Mouse (Mus musculus) hindbrain, embryonic 11.5 days (tissue): ENCODE data around the gene Crocc2. TPM values are rescaled to one million over a fixed set of nuclear protein-coding genes. Genes with fewer than 3 reads are reported as not detected.
A peak's percentile ranks its signal among the peaks of the same experiment; 100 is the strongest.
"Not testable (repeated sequence)": the region's sequence is repeated elsewhere in the genome, so short reads cannot be mapped to it uniquely, and the experiment has no call there.

Experiments
- ATAC-seq: fragments of 200-750 bp; cut with Nextera tagmentation; 2 replicates; pipeline ENCODE4 v1.8.0; 2017; ENCODE audit warnings: mild to moderate bottlenecking, moderate TSS enrichment, moderate library complexity; ENCODE audit not compliant: low FRiP score
- DNase-seq: peaks from one replicate; pipeline ENCODE4 v3.0.0-alpha.2; 2015; ENCODE audit warnings: low spot score
- H3K27ac ChIP-seq: fragments of 300-500 bp; sonication (generic); 2 replicates; pipeline ENCODE4 v1.5.1; 2014; ENCODE audit warnings: mild to moderate bottlenecking, low read depth, low read length
- H3K27me3 ChIP-seq: fragments of 300-500 bp; sonication (generic); 2 replicates; pipeline ENCODE4 v1.6.1; 2014; ENCODE audit warnings: mild to moderate bottlenecking, low read length, moderate library complexity, mixed read lengths; ENCODE audit not compliant: control insufficient read depth, insufficient read depth
- H3K36me3 ChIP-seq: fragments of 300-500 bp; sonication (generic); 2 replicates; pipeline ENCODE4 v1.6.1; 2014; ENCODE audit warnings: mild to moderate bottlenecking, low read length, moderate library complexity, mixed read lengths; ENCODE audit not compliant: control insufficient read depth, insufficient read depth
- H3K4me1 ChIP-seq: fragments of 300-500 bp; sonication (generic); replicated peaks from 2 replicates; pipeline ENCODE4 v1.6.1; 2014; ENCODE audit warnings: low read length, mixed read lengths; ENCODE audit not compliant: control insufficient read depth, insufficient read depth
- H3K4me2 ChIP-seq: fragments of 300-500 bp; sonication (generic); replicated peaks from 2 replicates; pipeline ENCODE4 v1.6.1; 2014; ENCODE audit warnings: mild to moderate bottlenecking, low read depth, low read length
- H3K4me3 ChIP-seq: fragments of 300-500 bp; sonication (generic); 2 replicates; pipeline ENCODE4 v1.5.1; 2014; ENCODE audit warnings: low read depth, low read length
- H3K9ac ChIP-seq: fragments of 300-500 bp; sonication (generic); 2 replicates; pipeline ENCODE4 v1.6.1; 2014; ENCODE audit warnings: low read depth, low read length
- H3K9me3 ChIP-seq: fragments of 300-500 bp; sonication (generic); 2 replicates; pipeline ENCODE4 v1.6.1; 2016; ENCODE audit warnings: low read length; ENCODE audit not compliant: control insufficient read depth
- WGBS: fragments of 180-500 bp; shearing (Covaris S2); extraction: QIAGEN DNeasy Blood & Tissue Kit; methylation state at CpG from one replicate; pipeline ENCODE4 v1.1.7; 2014; 5-methylcytosine and 5-hydroxymethylcytosine counted together
- polyA plus RNA-seq: library from polyadenylated mRNA; unstranded; fragments of >200 nt; fragmentation: Nextera tagmentation; extraction: Ambion mirVana; gene quantifications from 2 replicates; pipeline ENCODE4 v1.2.1, GENCODE M21; 2014

The Crocc2 gene
- polyA plus RNA-seq, 1 experiment from 2014 or later = 0.09 TPM

DNA sequence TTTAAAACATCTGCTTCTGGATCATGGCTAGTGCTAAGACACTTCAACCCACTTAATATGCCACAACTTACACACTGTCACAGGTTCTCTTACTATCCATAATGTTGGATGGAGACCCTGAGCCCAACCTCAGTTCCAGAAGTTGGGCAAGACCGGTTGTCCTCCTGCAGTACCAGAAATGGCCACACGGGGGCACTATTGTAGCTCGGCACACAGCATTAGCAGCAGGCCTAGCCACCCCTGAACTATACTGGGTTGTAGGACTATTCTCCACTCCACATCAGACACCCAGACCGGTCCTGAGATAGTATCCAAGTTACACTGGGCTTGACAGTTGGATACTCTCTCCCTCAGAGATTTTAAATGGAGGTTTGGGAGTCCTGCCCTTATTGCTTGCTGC lies 5.9 kb downstream of the Crocc2 start:
- Histone ChIP-seq H3K27ac (no peak overlapping the region), H3K36me3 (no peaks in the 10 kb centered on the region), H3K9ac (no peak overlapping the region), H3K27me3 (no peaks in the 10 kb centered on the region), H3K4me3 (no peak overlapping the region), H3K4me2 (no peak overlapping the region), H3K9me3 (no peaks in the 10 kb centered on the region), H3K4me1 (peaks cover 6% of the 10 kb centered on the region)
- 4% methylated on average over 4 of the region's 4 CpGs for WGBS
- DNase-seq = peak; percentile 97
- ATAC-seq = peak; percentile 58; the same call in 1 of the 2 replicates

GRCm38 (mm10) chr1:93175849-93176248 lies 7.3 kb downstream of the Crocc2 start:
- DNase-seq (peak; percentile 38), ATAC-seq (peak; percentile 15; the same call in 1 of the 2 replicates)
- Histone ChIP-seq H3K4me3 (no peak overlapping the region), H3K4me2 (peak overlapping the region; percentile 89), H3K36me3 (no peaks in the 10 kb centered on the region), H3K4me1 (peaks cover 6% of the 10 kb centered on the region), H3K9ac (no peak overlapping the region), H3K9me3 (no peaks in the 10 kb centered on the region), H3K27me3 (no peaks in the 10 kb centered on the region), H3K27ac (no peak overlapping the region)
- 9% methylated on average over 6 of the region's 6 CpGs for WGBS

GRCm38 (mm10) chr1:93176525-93177332 lies 8.2 kb downstream of the Crocc2 start:
- ATAC-seq = peak; percentile 83

DNA sequence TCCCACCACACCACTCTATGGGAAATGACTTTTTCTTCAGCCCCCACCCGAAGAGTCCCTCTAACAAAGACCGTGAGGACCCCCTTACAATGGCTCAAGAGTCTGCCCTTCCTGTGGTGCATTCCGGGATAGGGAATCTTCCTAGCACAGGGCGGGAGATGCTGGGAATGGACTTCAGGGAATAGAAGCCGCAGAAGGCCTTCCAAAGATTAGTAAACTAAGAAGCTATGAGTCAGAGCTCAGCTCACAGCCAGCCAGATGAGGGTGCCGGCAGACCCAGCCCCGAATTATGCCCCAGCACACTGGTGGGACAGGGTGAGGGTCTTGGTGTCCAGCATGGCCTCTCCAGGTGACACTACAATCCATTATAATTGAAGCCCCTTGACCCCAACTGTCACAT lies 13.8 kb downstream of the Crocc2 start:
- WGBS = 85% methylated on average over 7 of the region's 7 CpGs
- H3K27me3 ChIP-seq = no peaks in the 10 kb centered on the region
- no peaks in the 10 kb centered on the region for H3K9me3 ChIP-seq
- H3K36me3 ChIP-seq = no peaks in the 10 kb centered on the region
- no peak overlapping the region for H3K4me3 ChIP-seq
- DNase-seq = no peak
- no peak overlapping the region for H3K4me2 ChIP-seq
- no peak for ATAC-seq
- H3K4me1 ChIP-seq = peaks cover 2% of the 10 kb centered on the region
- no peak overlapping the region for H3K27ac ChIP-seq
- H3K9ac ChIP-seq = no peak overlapping the region

More at GRCm38 (mm10) chr1:93176525-93177332, 8.2 kb downstream of the Crocc2 start:
- Histone ChIP-seq H3K4me3 (peak overlapping the region; percentile 37), H3K36me3 (no peaks in the 10 kb centered on the region), H3K4me2 (peak overlapping the region; percentile 89), H3K9me3 (no peaks in the 10 kb centered on the region), H3K27me3 (no peaks in the 10 kb centered on the region), H3K4me1 (peaks cover 6% of the 10 kb centered on the region), H3K27ac (peak overlapping the region; percentile 63), H3K9ac (peak overlapping the region; percentile 55)
- DNase-seq = peak; percentile 85
- WGBS = 3% methylated on average over 34 of the region's 44 CpGs

- H3K9me3 ChIP-seq = no peaks in the 10 kb centered on the region
- ATAC-seq (no peak), DNase-seq (no peak)
- no peak overlapping the region for H3K27ac ChIP-seq
- H3K9ac ChIP-seq = no peak overlapping the region
- no peaks in the 10 kb centered on the region for H3K36me3 ChIP-seq
- H3K4me3 ChIP-seq = no peak overlapping the region
- H3K4me1 ChIP-seq = no peaks in the 10 kb centered on the region
- H3K4me2 ChIP-seq = no peak overlapping the region
- no peaks in the 10 kb centered on the region for H3K27me3 ChIP-seq
- WGBS = 80% methylated on average over 14 of the region's 14 CpGs
These were observed 15.7 kb downstream of the Crocc2 start for GRCm38 (mm10) chr1:93184071-93184828.

- 0 out of 2 replicates have a peak, but pooled peaks have one; percentile 22 for ATAC-seq
- Histone ChIP-seq H3K9ac (no peak overlapping the region), H3K27ac (no peak overlapping the region), H3K36me3 (no peaks in the 10 kb centered on the region), H3K27me3 (0 out of 2 replicates have a peak, but pooled peaks cover 2% of the 10 kb centered on the region), H3K4me1 (no peaks in the 10 kb centered on the region), H3K9me3 (no peaks in the 10 kb centered on the region), H3K4me2 (no peak overlapping the region), H3K4me3 (no peak overlapping the region)
- no peak for DNase-seq
- WGBS = 7% methylated on average over 16 of the region's 17 CpGs
These were observed 22.3 kb downstream of the Crocc2 start for GRCm38 (mm10) chr1:93190726-93191305.

- no peaks in the 10 kb centered on the region for H3K36me3 ChIP-seq
- no peak overlapping the region for H3K4me3 ChIP-seq
- no peaks in the 10 kb centered on the region for H3K9me3 ChIP-seq
- no peaks in the 10 kb centered on the region for H3K4me1 ChIP-seq
- DNase-seq (no peak), ATAC-seq (no peak)
- H3K27me3 ChIP-seq = 0 out of 2 replicates have a peak, but pooled peaks cover 2% of the 10 kb centered on the region
- H3K27ac ChIP-seq = no peak overlapping the region
- H3K9ac ChIP-seq = no peak overlapping the region
- H3K4me2 ChIP-seq = no peak overlapping the region
- WGBS = 92% methylated on average over 3 of the region's 3 CpGs
These were observed 26.4 kb downstream of the Crocc2 start for GRCm38 (mm10) chr1:93194961-93195360.

- not testable (repeated sequence) for H3K27ac ChIP-seq, H3K36me3 ChIP-seq, ATAC-seq, H3K9ac ChIP-seq, H3K4me1 ChIP-seq, H3K4me3 ChIP-seq, H3K9me3 ChIP-seq, DNase-seq, H3K27me3 ChIP-seq, H3K4me2 ChIP-seq
- WGBS = 100% methylated on average over 2 of the region's 2 CpGs
These were observed 28.9 kb downstream of the Crocc2 start for GRCm38 (mm10) chr1:93197454-93197853.
